Mouse (Mus musculus) forebrain, embryonic 13.5 days (tissue): ENCODE results near the gene Mrps14. TPM values are rescaled to one million over a fixed set of nuclear protein-coding genes. Genes with fewer than 3 reads are reported as not detected.

Experiments used
- ATAC-seq: fragments of 200-750 bp; cut with Nextera tagmentation; 2 replicates; pipeline ENCODE4 v1.8.0; 2017
- H3K27ac ChIP-seq: fragments of 300-500 bp; sonication (generic); 2 replicates; pipeline ENCODE4 v1.5.1; 2015; ENCODE audit warnings: inconsistent platforms, mild to moderate bottlenecking, moderate library complexity
- H3K27me3 ChIP-seq: fragments of 300-500 bp; sonication (generic); 2 replicates; pipeline ENCODE4 v1.6.1; 2015; ENCODE audit warnings: mild to moderate bottlenecking, inconsistent platforms
- H3K36me3 ChIP-seq: fragments of 300-500 bp; sonication (generic); 2 replicates; pipeline ENCODE4 v1.6.1; 2015; ENCODE audit warnings: mild to moderate bottlenecking, inconsistent platforms; ENCODE audit not compliant: poor library complexity, severe bottlenecking
- H3K4me1 ChIP-seq: fragments of 300-500 bp; sonication (generic); 2 replicates; pipeline ENCODE4 v1.6.1; 2015; ENCODE audit warnings: inconsistent platforms
- H3K4me2 ChIP-seq: fragments of 300-500 bp; sonication (generic); 2 replicates; pipeline ENCODE4 v1.6.1; 2015; ENCODE audit warnings: inconsistent platforms, mild to moderate bottlenecking, moderate library complexity
- H3K4me3 ChIP-seq: fragments of 300-500 bp; sonication (generic); 2 replicates; pipeline ENCODE4 v1.5.1; 2015; ENCODE audit warnings: mild to moderate bottlenecking, inconsistent platforms
- H3K9ac ChIP-seq: fragments of 300-500 bp; sonication (generic); 2 replicates; pipeline ENCODE4 v1.6.1; 2015; ENCODE audit warnings: mild to moderate bottlenecking, inconsistent platforms
- H3K9me3 ChIP-seq: fragments of 300-500 bp; sonication (generic); replicated peaks from 2 replicates; pipeline ENCODE4 v1.6.1; 2016; ENCODE audit warnings: inconsistent platforms
- WGBS: fragments of 180-500 bp; shearing (Covaris S2); methylation state at CpG from one replicate; pipeline ENCODE4 v1.1.7; 2015; 5-methylcytosine and 5-hydroxymethylcytosine counted together
- polyA plus RNA-seq: library from polyadenylated mRNA; unstranded; fragments of >200 nt; fragmentation: Nextera tagmentation; extraction: Ambion mirVana; gene quantifications from 2 replicates; pipeline ENCODE4 v1.2.1, GENCODE M21; 2015

Mrps14 gene
- polyA plus RNA-seq = 240 and 275 TPM in 2 replicates

- H3K4me1 ChIP-seq = peaks cover 14% of the 10 kb centered on the region
- H3K36me3 ChIP-seq = peaks cover 23% of the 10 kb centered on the region
- peak within 1 kb of the TSS; percentile 89 for H3K4me3 ChIP-seq
- peak; percentile 99 for ATAC-seq
- peak within 1 kb of the TSS; percentile 76 for H3K27ac ChIP-seq
- H3K9ac ChIP-seq = peak within 1 kb of the TSS; percentile 87
- H3K4me2 ChIP-seq = peak within 1 kb of the TSS; percentile 88
- no peaks in the 10 kb centered on the region for H3K27me3 ChIP-seq
- 7% methylated on average over 31 of the region's 31 CpGs for WGBS
- no peaks in the 10 kb centered on the region for H3K9me3 ChIP-seq
Measured at GRCm38 (mm10) chr1:160194529-160195336, at the start of gene Mrps14. Gene Mrps14, plus strand, starts transcription at chr1:160195215.

GRCm38 (mm10) chr1:160145606-160146005, 49.4 kb upstream of the Mrps14 start:
- Histone ChIP-seq H3K36me3 (no peaks in the 10 kb centered on the region), H3K4me2 (no peak overlapping the region), H3K27me3 (no peaks in the 10 kb centered on the region), H3K4me1 (peaks cover 10% of the 10 kb centered on the region), H3K27ac (no peak overlapping the region), H3K4me3 (no peak overlapping the region), H3K9ac (no peak overlapping the region), H3K9me3 (no peaks in the 10 kb centered on the region)
- 75% methylated on average over 3 of the region's 3 CpGs for WGBS
- ATAC-seq = no peak

DNA sequence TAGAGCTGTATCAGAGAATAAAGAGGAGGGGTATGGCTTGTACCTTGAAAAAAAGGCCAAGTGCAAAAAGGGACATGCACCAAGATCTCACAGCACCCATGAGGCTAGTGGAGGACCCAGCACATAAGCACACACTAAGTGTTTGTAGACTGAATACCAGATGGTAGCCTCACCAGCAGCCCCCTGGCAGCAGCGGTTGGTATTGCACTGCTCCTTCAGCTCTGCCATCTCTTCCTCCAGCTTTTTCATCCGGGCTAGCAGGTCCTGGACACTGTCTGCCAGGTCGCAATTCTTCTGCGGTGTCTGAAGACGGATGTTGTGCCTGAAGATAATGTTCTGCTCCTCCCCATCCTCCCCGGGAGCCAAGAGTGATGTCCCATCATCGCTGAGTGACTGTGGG, 47.7 kb upstream of the Mrps14 start:
- no peak overlapping the region for H3K27ac ChIP-seq
- H3K4me1 ChIP-seq = peaks cover 10% of the 10 kb centered on the region
- no peak for ATAC-seq
- H3K36me3 ChIP-seq = no peaks in the 10 kb centered on the region
- 90% methylated on average over 7 of the region's 7 CpGs for WGBS
- no peak overlapping the region for H3K9ac ChIP-seq
- H3K4me2 ChIP-seq = no peak overlapping the region
- no peaks in the 10 kb centered on the region for H3K9me3 ChIP-seq
- no peaks in the 10 kb centered on the region for H3K27me3 ChIP-seq
- H3K4me3 ChIP-seq = no peak overlapping the region

- Histone ChIP-seq H3K4me2 (no peak overlapping the region), H3K27ac (no peak overlapping the region), H3K9ac (no peak overlapping the region), H3K4me1 (peaks cover 10% of the 10 kb centered on the region), H3K4me3 (no peak overlapping the region), H3K9me3 (no peaks in the 10 kb centered on the region), H3K27me3 (no peaks in the 10 kb centered on the region), H3K36me3 (no peaks in the 10 kb centered on the region)
- WGBS = 64% methylated on average over 11 of the region's 11 CpGs
- peak; percentile 78 for ATAC-seq
Measured at GRCm38 (mm10) chr1:160149291-160149906, 45.6 kb upstream of the Mrps14 start.

GRCm38 (mm10) chr1:160150726-160151125, 44.3 kb upstream of the Mrps14 start:
- Histone ChIP-seq H3K4me1 (peaks cover 10% of the 10 kb centered on the region), H3K4me3 (no peak overlapping the region), H3K27ac (no peak overlapping the region), H3K9me3 (no peaks in the 10 kb centered on the region), H3K36me3 (no peaks in the 10 kb centered on the region), H3K27me3 (no peaks in the 10 kb centered on the region), H3K4me2 (no peak overlapping the region), H3K9ac (no peak overlapping the region)
- no peak for ATAC-seq
- WGBS = 49% methylated on average over 3 of the region's 3 CpGs

- peaks cover 10% of the 10 kb centered on the region for H3K4me1 ChIP-seq
- 87% methylated on average over 8 of the region's 8 CpGs for WGBS
- ATAC-seq = no peak
- H3K4me3 ChIP-seq = no peak within 1 kb of the TSS
- H3K9me3 ChIP-seq = no peaks in the 10 kb centered on the region
- no peak within 1 kb of the TSS for H3K9ac ChIP-seq
- no peak within 1 kb of the TSS for H3K27ac ChIP-seq
- H3K27me3 ChIP-seq = no peaks in the 10 kb centered on the region
- no peaks in the 10 kb centered on the region for H3K36me3 ChIP-seq
- no peak within 1 kb of the TSS for H3K4me2 ChIP-seq
Measured at GRCm38 (mm10) chr1:160153480-160153879, 41.5 kb upstream of the Mrps14 start, which contains the start of gene Tnn. Gene Tnn, minus strand, starts transcription at chr1:160153580.

DNA sequence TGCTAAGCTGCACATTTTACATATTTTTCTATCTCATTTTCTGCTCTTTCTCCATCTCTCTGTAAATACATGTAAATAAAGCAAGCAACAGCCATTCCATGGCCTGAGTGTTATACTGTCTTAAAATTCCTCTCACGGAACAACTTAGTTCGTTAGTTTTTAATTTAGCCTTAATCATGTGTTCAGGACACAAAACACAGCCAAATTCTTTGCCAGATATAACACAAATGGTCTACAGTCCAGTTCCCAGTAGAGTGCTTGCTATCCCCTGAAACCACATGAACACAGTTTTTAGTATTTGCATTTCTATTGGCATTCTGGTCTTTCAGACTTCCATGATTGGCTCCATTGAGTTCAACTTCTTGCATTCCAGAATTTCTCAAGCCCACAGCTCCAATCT, 36.8 kb upstream of the Mrps14 start:
- Histone ChIP-seq H3K27ac (no peak overlapping the region), H3K4me2 (no peak overlapping the region), H3K9ac (no peak overlapping the region), H3K9me3 (no peaks in the 10 kb centered on the region), H3K36me3 (no peaks in the 10 kb centered on the region), H3K4me1 (no peaks in the 10 kb centered on the region), H3K27me3 (no peaks in the 10 kb centered on the region), H3K4me3 (no peak overlapping the region)
- 0 out of 2 replicates have a peak, but pooled peaks have one; percentile 13 for ATAC-seq
- 63% methylated on average over 2 of the region's 2 CpGs for WGBS

DNA sequence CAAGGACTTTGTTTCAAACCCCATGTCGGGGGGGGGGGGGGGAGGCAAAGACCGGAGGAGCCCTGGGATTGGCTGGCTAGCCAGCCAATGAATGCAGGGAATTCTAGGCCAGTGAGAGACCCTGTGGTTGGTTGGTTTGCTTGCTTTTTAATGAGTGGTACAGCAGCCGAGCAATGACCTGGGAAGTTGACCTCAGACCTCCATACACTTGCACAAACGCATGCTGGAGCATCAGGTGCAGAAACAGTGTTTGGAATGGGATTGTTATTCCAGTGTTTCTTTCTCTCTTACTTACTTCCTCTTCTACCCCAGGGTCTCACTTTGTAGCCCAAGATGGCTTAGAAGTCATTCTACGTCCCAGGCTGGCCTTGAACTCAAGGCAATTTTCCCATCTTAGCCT, 28.4 kb upstream of the Mrps14 start:
- Histone ChIP-seq H3K27me3 (no peaks in the 10 kb centered on the region), H3K4me1 (no peaks in the 10 kb centered on the region), H3K4me2 (no peak overlapping the region), H3K36me3 (no peaks in the 10 kb centered on the region), H3K4me3 (no peak overlapping the region), H3K9ac (no peak overlapping the region), H3K27ac (no peak overlapping the region), H3K9me3 (no peaks in the 10 kb centered on the region)
- 60% methylated on average over 3 of the region's 5 CpGs for WGBS
- no peak for ATAC-seq

- no peaks in the 10 kb centered on the region for H3K4me1 ChIP-seq
- no peak overlapping the region for H3K4me2 ChIP-seq
- H3K4me3 ChIP-seq = no peak overlapping the region
- no peaks in the 10 kb centered on the region for H3K36me3 ChIP-seq
- no peak overlapping the region for H3K9ac ChIP-seq
- WGBS = 70% methylated on average over 8 of the region's 8 CpGs
- H3K27ac ChIP-seq = no peak overlapping the region
- ATAC-seq = no peak
- no peaks in the 10 kb centered on the region for H3K27me3 ChIP-seq
- H3K9me3 ChIP-seq = no peaks in the 10 kb centered on the region
Measured at GRCm38 (mm10) chr1:160176903-160177302, 18.1 kb upstream of the Mrps14 start.

DNA sequence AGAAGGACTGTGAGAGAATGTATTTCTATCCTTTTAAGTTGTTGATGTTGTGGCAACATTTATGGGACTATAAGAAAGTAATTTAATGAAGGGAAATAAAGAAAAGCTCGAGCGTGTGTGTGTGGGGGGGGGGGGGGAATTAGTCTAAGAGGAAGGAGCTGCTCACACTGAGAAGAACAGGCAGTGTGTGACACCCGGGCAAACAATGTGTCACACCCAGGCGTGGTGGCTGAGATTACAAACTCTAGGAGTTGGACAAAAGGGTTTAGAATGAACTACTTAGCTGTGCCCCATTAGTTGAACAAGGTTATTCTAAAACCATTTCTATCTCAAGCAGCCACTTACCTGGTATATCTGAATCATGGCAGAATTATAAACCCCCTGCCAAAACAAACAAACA, 13.8 kb upstream of the Mrps14 start:
- no peak overlapping the region for H3K9ac ChIP-seq
- no peak overlapping the region for H3K4me3 ChIP-seq
- H3K4me2 ChIP-seq = no peak overlapping the region
- no peaks in the 10 kb centered on the region for H3K9me3 ChIP-seq
- WGBS = 63% methylated on average over 4 of the region's 4 CpGs
- H3K27ac ChIP-seq = no peak overlapping the region
- H3K4me1 ChIP-seq = no peaks in the 10 kb centered on the region
- H3K36me3 ChIP-seq = no peaks in the 10 kb centered on the region
- no peaks in the 10 kb centered on the region for H3K27me3 ChIP-seq
- ATAC-seq = no peak

DNA sequence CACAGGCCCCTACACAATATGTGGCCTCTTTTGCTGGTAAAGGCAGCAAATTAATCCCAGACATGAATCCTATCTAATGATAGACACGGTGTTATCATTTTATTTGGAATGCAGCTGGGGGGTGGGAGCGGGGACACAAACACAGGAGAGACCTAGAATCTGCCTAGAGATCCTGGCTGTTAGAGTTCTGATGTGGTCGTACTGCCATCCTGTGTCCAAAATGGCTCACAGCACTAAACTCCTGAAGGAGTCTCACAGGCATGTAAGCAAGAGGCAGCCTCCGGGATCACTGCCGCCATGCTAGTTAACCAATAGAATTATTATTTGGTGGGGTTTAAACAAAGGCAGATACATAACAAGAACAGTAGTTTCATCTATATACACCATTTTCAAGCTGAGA, 10.5 kb upstream of the Mrps14 start:
- no peak overlapping the region for H3K27ac ChIP-seq
- peak; percentile 90 for ATAC-seq
- 17% methylated on average over 5 of the region's 5 CpGs for WGBS
- no peak overlapping the region for H3K4me3 ChIP-seq
- no peaks in the 10 kb centered on the region for H3K36me3 ChIP-seq
- H3K27me3 ChIP-seq = 0 out of 2 replicates have a peak, but pooled peaks cover 2% of the 10 kb centered on the region
- H3K9ac ChIP-seq = no peak overlapping the region
- H3K4me2 ChIP-seq = no peak overlapping the region
- no peaks in the 10 kb centered on the region for H3K9me3 ChIP-seq
- no peaks in the 10 kb centered on the region for H3K4me1 ChIP-seq

DNA sequence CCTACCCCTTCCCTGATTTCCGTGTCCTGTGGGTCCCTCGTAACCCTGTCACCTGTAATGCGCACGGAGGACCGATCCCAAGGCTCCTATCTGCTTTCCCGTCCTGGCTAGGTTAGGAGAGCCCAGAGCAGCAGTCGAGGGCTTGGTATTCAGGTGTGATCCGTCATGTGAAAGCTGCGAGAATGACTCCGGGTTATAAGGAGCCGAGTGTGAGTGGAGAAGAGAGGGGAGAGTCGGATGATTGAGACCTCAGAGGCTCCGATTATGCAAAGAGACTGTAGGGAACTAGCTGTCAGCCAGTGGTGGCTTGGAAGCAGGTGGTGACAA, 285 bp downstream of the Mrps14 start:
- Histone ChIP-seq H3K36me3 (peaks cover 27% of the 10 kb centered on the region), H3K27ac (peak overlapping the region; percentile 76), H3K9ac (peak overlapping the region; percentile 87), H3K27me3 (no peaks in the 10 kb centered on the region), H3K9me3 (no peaks in the 10 kb centered on the region), H3K4me2 (peak overlapping the region; percentile 88), H3K4me3 (peak overlapping the region; percentile 89), H3K4me1 (peaks cover 14% of the 10 kb centered on the region)
- WGBS = 0% methylated on average over 13 of the region's 13 CpGs
- ATAC-seq = no peak
